Mouse (Mus musculus): ENCODE results near the gene Nr1i2.
A peak's percentile ranks its signal among the peaks of the same experiment; 100 is the strongest.
"Not testable (repeated sequence)": the region's sequence is repeated elsewhere in the genome, so short reads cannot be mapped to it uniquely, and the experiment has no call there.

Gene Nr1i2

GRCm38 (mm10) chr16:38287357-38287756 lies 7.3 kb downstream of the Nr1i2 start:
- no peak for DNase-seq (ENCODE audit: low spot score in 2 of 2)

- DNase-seq (ENCODE audit: low spot score in 2 of 2) = no peak
Observed at GRCm38 (mm10) chr16:38286541-38286940, 8.1 kb downstream of the Nr1i2 start.

- no peak for DNase-seq (ENCODE audit: low spot score in 2 of 2)
Observed at GRCm38 (mm10) chr16:38285801-38286200, 8.8 kb downstream of the Nr1i2 start.

GRCm38 (mm10) chr16:38283300-38283699 lies 11.3 kb downstream of the Nr1i2 start:
- DNase-seq (ENCODE audit: low spot score in 2 of 2) = no peak

GRCm38 (mm10) chr16:38282559-38283160 lies 12.0 kb downstream of the Nr1i2 start:
- DNase-seq (ENCODE audit: low spot score in 2 of 2) = no peak

- no peak for DNase-seq (ENCODE audit: low spot score in 2 of 2)
Observed at GRCm38 (mm10) chr16:38280951-38281350, 13.7 kb downstream of the Nr1i2 start.

- no peak for DNase-seq (ENCODE audit: low spot score in 2 of 2)
Observed at GRCm38 (mm10) chr16:38279794-38280193, 14.8 kb downstream of the Nr1i2 start.

GRCm38 (mm10) chr16:38274737-38275136 lies 19.9 kb downstream of the Nr1i2 start:
- no peak for DNase-seq (ENCODE audit: low spot score in 2 of 2)

- DNase-seq (ENCODE audit: low spot score in 2 of 2) = no peak
Observed at GRCm38 (mm10) chr16:38272483-38272882, 22.1 kb downstream of the Nr1i2 start.

- no peak for DNase-seq (ENCODE audit: low spot score in 2 of 2)
Observed at GRCm38 (mm10) chr16:38271601-38272000, 23.0 kb downstream of the Nr1i2 start.

- DNase-seq (ENCODE audit: low spot score in 2 of 2) = no peak
Observed at GRCm38 (mm10) chr16:38255927-38256326, 38.7 kb downstream of the Nr1i2 start.

- DNase-seq (ENCODE audit: low spot score in 2 of 2) = no peak
Observed at GRCm38 (mm10) chr16:38255107-38255506, 39.5 kb downstream of the Nr1i2 start.

- DNase-seq (ENCODE audit: low spot score in 2 of 2) = no peak
Observed at GRCm38 (mm10) chr16:38254001-38254400, 40.6 kb downstream of the Nr1i2 start.

GRCm38 (mm10) chr16:38250467-38250866 lies 44.2 kb downstream of the Nr1i2 start:
- no peak for DNase-seq (ENCODE audit: low spot score in 2 of 2)

GRCm38 (mm10) chr16:38248331-38248961 lies 46.2 kb downstream of the Nr1i2 start:
- no peak for DNase-seq (ENCODE audit: low spot score in 2 of 2)

GRCm38 (mm10) chr16:38245849-38246585 lies 48.6 kb downstream of the Nr1i2 start:
- DNase-seq (ENCODE audit: low spot score in 2 of 2) = no peak

- DNase-seq (ENCODE audit: low spot score in 2 of 2) = no peak
Observed at GRCm38 (mm10) chr16:38245379-38245778, 49.2 kb downstream of the Nr1i2 start.

GRCm38 (mm10) chr16:38244111-38244510 lies 50.5 kb downstream of the Nr1i2 start:
- DNase-seq (ENCODE audit: low spot score in 2 of 2) = no peak

- no peak for DNase-seq (ENCODE audit: low spot score in 2 of 2)
Observed at GRCm38 (mm10) chr16:38240167-38240566, 54.5 kb downstream of the Nr1i2 start.

GRCm38 (mm10) chr16:38239729-38240128 lies 54.9 kb downstream of the Nr1i2 start:
- peak in 1 of 2 experiments; percentile 26 for DNase-seq (ENCODE audit: low spot score in 2 of 2)

- no peak for DNase-seq (ENCODE audit: low spot score in 2 of 2)
Observed at GRCm38 (mm10) chr16:38236936-38237585, 57.6 kb downstream of the Nr1i2 start.

- not testable (repeated sequence) for DNase-seq (ENCODE audit: low spot score in 2 of 2)
Observed at GRCm38 (mm10) chr16:38222491-38222890, 72.1 kb downstream of the Nr1i2 start.

All from cerebellum, postnatal 4 days (tissue).